Mouse (Mus musculus): ENCODE results near the gene Wdr27.
"Not testable (repeated sequence)": the region's sequence is repeated elsewhere in the genome, so short reads cannot be mapped to it uniquely, and the experiment has no call there.

Wdr27 gene

DNA sequence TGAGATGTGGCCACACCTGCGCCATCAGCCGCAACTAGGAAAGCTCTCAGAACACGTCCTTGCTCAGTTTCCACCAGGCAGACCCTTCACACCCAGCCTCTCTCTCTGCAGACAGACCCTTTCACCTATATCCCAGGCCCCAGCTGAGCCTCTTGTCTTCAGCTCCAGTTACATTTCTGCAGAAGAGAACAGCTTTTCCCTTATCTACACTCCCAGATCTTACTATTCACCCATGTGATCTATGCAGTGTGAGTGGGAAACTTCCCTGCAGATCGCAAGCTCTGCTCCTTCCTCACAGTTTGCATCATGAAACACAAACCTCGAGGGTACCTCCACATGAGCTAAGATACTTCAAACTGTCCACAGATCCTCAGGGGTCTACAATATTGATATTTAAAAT lies 11.5 kb downstream of the Wdr27 start:
- no peak for DNase-seq (ENCODE audit: low spot score in 2 of 2)

DNA sequence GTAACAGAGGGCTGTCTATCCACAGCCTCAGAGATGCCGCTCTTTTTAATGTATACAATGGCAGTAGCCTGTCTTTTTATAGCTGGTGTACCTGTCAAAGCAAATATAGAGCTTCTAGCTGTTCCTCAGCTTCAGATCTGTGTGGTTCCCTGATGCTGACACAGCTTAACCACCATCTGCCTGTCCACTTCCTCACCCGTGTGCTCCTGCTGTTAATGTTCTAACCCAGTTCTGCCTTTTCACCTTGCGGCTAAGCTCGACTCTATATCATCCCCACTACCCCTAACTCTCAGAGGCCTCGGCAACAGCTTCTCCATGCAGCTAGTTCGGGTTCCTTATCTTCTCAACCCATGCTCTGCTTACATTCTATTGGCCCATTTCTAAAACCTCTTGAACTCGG lies 12.3 kb downstream of the Wdr27 start:
- DNase-seq (ENCODE audit: low spot score in 2 of 2) = no peak

DNA sequence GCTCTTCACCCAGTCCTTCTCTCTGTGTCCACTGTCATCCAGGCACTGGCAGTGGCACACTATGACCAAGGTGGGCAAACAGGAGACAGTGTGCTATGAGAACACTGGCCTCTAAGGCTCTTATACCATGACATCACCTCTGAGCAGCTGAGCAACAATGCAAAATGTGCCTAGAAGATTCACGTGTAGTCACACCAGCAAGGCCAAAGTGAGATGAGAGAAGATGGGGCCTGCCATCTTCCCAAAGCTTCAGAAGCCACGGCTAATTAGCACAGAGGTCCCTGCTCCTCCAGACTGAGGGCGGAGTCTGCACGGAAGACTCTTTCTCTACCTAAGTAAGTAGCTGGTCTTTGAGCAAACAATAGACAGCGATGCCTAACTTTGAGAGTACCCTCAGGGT lies 14.3 kb downstream of the Wdr27 start:
- DNase-seq (ENCODE audit: low spot score in 2 of 2) = no peak

DNA sequence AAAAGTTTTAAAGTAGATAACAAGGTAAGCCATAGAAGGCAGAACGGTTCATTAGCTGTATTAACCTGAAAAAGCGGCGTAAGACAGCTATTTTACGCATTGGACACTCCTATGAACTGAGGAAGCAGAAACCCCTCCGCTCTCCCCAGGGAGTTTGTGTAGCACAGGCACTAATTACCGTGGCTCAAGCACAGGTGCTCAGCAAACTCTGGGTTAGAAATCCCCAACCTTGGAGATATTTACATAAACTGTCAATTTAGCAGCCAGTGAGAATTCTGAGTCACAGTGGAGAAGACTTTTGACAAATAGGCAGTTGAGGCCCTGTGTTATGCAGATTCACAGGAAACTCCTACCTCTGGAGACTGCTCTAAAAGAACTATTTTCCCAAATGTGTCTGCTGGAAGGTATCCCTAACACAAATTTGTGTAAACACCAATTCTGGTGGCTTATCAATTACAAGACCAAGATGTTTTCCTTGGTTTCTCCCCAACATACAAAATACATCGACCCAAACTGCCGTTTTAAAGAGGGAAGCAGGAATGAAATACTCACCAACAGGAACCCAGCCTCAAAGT lies 15.2 kb downstream of the Wdr27 start:
- DNase-seq (ENCODE audit: low spot score in 2 of 2) = no peak

DNA sequence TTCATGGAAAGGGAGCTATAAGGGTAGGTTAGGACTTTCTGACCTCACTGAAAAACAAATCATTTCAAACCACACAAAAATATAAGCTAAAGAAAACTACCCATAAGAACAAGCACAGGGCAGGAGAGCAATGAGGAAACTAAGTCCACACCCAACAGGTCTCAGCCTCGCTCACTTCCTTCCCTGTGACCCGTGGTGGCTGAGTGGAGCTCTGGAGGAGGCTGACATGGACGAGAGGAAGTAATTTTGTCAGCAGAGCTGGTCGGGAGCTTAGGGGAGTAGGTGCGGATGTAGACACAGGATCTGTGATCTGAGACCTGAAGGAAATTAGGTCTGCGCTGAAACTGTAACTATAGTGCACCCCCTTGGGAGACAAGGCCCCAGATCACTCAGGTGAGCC lies 21.4 kb downstream of the Wdr27 start:
- no peak for DNase-seq (ENCODE audit: low spot score in 2 of 2)

DNA sequence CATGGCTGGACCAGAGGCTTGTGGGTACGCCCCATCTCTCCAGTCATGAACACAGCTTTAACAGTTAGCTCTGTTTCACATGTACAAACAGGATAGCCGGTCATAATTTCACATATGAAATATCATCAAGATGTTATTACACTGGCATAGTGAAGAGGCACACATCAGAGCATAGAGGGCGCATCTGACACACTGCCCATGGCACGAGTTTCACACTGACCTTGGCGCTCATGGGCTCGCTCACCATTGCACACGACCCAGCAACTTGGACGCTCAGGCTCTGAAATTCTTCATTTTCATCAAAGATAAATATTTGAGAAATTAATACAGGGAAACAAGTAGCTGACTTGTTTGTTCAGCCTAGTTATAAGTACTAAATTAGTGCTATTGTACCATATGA lies 25.1 kb downstream of the Wdr27 start:
- no peak for DNase-seq (ENCODE audit: low spot score in 2 of 2)

DNA sequence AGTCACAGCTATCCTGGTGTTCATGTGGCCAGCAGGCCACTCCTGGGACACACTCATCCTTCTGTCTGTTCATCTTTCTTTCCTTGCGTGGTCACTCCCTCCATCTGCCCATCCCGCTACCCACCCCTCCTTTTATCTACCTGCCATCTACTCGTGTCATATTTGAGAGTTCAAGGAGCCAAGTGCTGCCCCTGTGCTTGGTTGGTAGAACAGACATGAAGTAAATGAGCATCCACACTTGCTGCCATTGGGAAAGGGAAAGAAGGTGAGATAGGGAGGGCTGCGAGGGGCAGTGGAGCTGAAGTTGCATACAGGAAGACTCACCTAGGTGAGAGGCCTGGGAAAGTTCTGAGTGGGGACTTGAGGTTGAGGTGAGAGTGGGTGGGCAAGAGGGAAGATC lies 28.6 kb downstream of the Wdr27 start:
- DNase-seq (ENCODE audit: low spot score in 2 of 2) = no peak

DNA sequence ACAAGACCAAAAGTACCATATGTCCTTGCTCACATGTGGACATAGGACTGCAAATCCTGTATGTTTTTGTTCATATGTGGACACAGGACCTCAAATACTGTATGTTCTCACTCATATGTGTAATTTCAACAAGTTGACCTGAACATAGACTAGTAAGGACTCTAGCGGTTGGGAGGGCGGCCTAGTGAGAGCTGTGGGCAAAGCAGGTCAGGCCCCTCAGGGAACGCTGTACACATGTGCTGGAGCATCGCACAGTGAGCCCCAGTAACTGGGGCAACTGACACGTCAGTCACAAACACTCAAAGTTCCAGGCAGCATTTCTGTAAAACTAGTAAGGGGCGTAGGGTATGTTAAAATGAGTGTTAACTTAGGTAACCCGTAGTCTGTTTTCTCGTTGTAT lies 30.0 kb downstream of the Wdr27 start:
- DNase-seq (ENCODE audit: low spot score in 2 of 2) = no peak

DNA sequence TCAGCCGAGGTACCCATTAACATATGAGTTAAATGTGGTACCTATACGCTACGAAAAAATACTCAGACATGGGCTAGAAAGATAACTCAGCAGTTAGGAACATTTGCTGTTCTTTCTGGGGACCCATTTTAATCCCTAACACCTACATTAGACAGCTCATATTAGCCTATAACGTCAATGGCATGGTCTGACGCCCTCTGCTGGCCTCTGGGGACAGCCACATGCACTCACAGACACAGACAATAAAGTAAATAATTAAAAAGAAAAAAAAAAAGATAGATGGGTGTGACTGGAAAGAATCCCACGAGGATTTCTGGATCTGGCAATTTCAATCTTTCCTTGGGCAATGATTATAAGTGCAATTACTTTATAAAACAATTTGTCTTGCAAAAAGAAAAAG lies 30.5 kb downstream of the Wdr27 start:
- DNase-seq (ENCODE audit: low spot score in 2 of 2) = no peak

DNA sequence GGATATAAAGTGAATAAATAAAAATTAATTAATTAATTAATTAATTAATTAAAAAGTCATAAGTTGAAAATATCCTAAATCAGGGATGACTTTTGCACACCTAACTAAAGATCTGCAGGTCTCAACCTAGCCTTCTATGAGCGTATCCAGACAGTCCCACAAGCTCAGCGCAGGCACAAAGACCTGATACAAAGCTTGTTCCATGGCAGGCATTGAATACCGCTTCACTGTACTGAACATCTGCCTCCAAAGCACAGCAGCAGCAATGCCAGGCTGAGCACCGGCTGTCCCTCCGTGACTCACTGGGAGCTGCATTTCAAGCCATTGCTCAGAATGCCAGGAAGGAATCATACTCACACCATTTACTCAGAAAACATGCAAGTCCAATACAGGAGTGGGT lies 32.2 kb downstream of the Wdr27 start:
- no peak for DNase-seq (ENCODE audit: low spot score in 2 of 2)

DNA sequence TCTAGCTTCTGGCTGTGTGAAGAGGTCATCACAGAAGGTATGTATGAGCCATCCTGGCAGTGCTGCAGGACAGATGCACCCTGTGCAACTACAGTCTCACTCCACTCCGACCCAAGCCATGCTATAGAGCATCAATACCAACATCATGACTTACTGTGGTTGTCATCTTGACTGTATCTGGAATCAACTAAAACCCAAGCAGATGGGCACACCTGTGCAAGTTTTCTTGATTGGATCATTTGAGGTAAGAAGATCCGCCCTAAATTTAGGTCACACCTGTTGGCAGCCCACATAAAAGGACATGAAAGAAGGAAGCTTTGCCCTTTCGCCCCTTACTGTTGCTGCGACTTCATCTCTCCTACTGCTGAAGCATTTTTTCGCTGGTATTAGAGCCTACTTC lies 33.6 kb downstream of the Wdr27 start:
- DNase-seq (ENCODE audit: low spot score in 2 of 2) = no peak

DNA sequence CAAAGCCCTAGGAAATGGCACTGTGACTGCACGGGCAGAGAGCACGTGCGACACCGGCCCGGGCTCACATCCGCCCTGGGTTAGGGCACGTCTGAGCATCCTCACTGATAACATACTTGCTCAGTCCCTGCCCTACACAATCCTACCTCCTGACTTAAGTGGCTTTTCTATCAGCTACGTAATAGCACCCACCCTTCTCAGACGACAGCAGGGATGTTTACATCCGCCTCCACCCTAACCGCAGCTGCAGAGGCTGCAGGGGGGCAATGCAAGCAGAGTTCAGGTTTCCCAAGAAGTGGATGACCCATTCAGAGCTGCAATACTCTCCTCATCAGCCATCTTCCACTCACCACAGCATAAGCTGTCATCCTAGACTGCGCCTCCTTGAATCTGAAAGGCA lies 35.8 kb downstream of the Wdr27 start:
- no peak for DNase-seq (ENCODE audit: low spot score in 2 of 2)

DNA sequence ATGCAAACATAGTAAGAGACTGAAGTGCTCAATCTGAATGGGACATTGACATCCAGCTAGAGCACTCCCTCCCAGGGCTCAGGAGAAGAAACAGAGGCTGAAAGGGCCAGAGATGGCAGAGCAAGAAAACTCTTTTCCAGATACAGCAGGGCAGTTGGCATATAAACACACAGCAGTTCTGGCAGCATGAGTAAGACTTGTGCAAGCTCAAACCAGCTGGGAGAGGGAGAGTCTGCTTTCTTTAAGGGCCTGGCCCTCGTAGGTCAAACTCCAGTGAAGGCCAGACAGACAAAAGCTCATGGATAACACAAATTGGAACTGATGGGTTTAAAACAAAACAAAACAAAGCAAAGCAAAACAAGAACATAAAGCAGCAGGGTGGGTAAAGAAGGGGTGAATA lies 36.3 kb downstream of the Wdr27 start:
- no peak for DNase-seq (ENCODE audit: low spot score in 2 of 2)

DNA sequence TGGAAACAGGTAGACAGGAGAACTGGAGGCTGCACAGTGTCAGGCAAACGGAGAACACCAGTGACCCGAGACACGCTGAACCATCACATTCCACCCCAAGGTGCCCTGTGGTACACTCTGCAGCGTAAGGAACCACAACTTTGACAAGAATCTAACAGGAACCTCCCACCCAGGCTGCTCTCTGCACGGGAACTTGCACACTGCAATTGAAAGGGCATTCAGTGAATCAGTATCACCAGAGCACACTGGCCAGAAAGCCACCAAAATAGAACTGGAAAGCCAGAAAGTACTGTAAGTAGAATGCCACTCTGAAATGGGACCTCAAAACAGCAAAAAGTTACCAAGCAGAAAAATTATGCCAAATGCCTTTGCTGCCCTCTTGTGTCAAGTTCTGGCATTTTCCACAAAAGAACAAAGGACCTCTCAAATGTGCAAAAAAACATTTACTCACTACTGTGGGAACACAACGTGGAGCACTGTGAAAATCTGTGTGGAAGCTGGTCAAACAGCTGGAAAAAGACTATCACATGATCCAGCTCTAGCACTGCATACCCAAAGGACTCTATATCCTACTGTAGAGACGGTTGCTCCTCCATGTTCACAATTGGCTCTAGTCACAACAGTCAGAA lies 38.2 kb downstream of the Wdr27 start:
- DNase-seq (ENCODE audit: low spot score in 2 of 2) = peak; percentile 79 to 87

DNA sequence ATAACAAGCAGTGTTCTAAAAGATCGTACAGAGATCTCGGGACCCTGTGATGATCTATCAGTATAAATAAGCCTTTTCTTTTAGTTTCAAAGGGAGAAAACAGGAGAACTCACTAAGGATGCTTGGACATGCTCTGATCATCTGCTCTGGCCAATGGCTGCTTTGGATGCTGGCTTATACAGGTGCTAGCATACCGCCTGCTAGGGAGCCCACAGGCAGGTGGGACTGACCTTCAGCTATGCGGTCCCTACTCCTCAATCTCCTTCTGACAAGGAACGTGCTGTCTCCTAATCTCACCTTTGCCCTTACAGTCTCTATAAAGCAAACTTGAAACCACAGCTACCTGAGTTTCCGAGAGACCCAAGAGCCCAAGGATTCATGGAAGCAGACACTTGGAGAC lies 38.8 kb downstream of the Wdr27 start:
- no peak for DNase-seq (ENCODE audit: low spot score in 2 of 2)

DNA sequence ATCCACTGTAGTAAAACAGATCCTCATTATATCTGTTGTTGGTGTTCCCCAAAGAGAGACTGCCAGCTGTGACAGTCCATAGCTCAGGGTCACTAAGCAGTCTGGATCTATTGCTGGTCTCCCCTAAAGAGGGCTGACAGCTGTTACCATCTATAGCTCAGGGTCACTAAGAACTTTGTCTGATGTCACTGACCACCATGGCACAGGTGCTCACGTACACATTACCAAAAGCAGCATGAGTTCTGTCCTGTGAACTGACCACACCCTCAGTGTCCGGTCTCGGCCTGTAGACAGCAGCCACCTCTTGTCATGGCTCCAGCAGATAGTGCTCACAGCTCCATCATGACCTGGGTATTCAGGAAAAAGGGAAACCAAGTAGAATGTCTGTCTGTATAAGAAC lies 39.7 kb downstream of the Wdr27 start:
- no peak for DNase-seq (ENCODE audit: low spot score in 2 of 2)

DNA sequence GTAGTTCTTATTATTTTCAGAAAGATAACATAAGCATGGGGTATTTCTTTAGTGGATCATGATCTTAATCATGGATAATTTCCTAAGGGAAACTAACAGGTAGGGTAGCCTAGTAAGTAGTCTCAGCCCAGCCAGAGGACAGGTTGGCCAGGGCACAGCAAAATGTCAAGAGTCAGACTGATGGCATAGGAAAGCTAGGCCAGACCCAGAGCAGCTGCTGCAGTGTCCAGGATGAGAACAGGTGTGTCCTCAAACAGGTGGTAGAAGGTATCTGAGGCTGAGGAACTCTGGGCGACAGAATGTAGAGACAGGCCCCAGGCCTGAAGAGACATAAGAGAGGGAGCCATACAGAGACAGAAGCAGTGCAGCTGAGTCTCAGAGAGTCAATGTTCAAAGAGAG lies 44.0 kb downstream of the Wdr27 start:
- DNase-seq (ENCODE audit: low spot score in 2 of 2) = no peak

DNA sequence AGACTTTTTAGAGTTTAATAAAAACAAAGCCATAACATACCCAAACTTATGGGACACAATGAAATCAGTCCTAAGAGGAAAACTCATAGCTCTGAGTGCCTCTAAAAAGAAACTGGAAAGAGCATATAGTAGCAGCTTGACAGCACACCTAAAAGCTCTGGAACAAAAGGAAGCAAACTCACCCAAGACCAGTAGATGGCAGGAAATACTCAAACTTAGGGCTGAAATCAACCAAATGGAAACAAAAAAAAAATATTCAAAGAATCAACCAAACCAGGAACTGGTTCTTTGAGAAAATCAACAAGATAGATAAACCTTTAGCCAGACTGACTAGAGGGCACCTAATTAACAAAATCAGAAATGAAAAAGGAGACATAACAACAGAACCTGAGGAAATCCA lies 47.9 kb downstream of the Wdr27 start:
- DNase-seq (ENCODE audit: low spot score in 2 of 2) = not testable (repeated sequence)

DNA sequence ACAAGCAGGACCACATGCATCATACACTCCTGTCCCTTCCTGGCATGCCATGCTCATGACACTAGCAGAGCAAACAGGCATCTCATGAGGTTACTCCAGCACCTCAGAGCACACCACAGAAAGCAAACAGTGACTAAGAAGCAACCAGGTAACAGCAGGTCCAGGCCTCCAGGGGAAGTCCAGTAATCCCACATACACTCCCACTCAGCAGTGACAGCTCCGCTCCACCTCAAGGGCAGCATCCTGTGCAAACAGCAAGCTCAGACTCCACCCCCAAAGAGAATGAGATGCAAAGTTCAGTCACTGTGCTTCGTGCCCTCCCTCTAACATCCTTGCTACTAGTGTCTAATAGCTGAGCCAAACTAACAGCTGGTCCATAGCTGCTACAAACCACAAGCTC lies 56.0 kb downstream of the Wdr27 start:
- no peak for DNase-seq (ENCODE audit: low spot score in 2 of 2)

DNA sequence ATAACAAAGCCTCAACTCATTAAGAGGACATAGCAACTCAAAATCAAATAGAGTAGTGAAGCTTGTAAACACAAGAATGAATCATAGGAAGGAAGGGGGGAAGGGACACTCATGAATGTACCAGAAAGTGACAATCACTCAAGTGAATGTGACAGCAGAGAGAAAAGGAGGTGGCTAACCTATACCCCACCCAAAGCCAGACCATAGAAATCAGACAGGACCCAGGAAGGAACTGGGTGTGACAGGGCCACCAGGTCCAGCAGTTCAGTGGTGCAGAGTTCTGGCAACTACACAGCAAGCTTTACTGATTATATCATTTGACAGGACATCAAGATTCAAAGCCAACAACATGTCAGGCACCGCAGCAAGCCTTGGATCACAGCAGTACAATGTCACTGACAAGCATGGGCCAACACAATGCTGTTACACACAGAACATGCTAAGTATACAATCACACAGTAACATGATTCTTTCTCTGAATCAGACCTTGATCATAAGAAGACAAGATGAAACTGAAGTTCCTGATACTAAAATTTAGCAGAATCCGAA lies 68.2 kb downstream of the Wdr27 start:
- no peak for DNase-seq (ENCODE audit: low spot score in 2 of 2)

DNA sequence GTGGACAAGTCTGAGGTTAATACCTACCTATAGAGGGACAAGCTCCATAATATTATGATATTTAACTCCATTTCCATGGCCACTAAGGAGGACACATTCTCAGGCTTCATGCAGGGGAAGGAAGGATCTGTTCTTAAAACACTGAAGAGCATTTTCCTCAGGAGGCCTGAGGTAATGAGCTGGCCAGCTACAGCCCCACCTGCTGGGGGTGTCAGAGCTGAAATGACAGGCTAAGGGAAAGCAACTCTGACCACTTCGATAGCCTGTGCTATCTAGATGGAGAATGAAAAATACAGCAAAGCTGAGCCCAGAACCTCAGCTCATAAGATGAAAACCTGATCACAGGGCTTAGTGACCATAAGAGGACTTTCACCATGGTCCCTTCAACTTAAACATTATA lies 82.7 kb downstream of the Wdr27 start:
- no peak for DNase-seq (ENCODE audit: low spot score in 2 of 2)

DNA sequence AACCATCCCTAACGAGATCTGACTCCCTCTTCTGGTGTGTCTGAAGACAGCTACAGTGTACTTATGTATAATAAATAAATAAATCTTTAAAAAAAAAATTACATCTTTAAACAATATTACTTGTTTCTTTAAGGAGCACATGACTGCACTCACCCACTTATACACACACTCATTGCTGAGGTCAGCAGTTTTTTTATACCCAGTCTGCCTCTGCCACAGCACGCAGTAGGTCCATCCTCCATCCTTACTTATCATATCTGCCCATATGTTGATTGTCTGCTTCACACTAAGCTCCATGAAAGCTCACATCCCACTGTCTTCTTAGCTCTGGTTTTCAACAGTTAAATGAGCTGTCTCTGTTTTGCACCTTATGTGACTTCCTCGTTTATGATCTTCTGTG lies 95.2 kb downstream of the Wdr27 start:
- no peak for DNase-seq (ENCODE audit: low spot score in 2 of 2)

DNA sequence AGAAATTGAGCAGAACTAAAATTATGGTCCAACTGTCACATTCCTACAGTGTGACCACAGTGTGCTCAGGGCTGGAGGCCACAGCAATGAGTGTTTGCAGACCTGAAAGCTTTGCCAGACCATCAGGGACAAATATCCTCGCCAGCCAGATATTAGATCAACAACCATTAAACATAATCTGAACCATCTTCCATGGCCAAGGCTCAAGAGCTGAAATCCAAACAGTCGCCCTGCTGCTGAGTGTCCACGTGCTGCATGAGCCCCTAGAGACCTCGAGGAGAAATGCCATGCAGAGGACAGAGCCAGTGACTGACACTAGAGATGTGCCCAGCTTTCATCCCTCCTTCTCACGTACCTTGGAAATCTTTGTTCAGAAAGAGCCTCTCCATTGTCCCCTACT lies 96.1 kb downstream of the Wdr27 start:
- no peak for DNase-seq (ENCODE audit: low spot score in 2 of 2)

DNA sequence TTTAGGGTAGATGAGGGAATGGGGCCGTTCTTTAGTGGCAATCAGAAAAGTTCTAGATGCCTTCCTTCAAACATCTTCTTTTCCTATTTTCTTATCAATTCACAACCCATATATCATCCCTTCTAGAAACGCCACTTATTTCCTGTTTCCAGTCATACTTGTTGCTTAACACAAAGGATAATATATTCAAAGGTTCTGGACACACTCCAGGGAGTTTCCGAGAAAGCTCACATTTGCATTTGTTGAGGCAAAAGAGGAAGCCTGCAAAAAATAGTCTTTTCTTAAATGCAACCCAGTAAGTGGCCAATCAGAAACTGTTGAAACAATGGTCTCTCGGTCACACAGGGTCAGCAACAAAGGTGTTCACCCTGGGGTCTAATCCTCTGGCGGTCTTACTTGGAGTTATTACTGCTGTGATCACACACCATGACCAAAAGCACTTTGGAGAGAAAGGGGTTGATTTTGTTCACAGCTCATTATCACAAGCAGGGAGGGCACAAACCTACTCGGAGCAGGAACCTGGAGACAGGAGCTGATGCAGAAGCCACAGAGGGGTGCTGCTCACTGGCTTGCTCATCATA lies 116.2 kb downstream of the Wdr27 start:
- peak; percentile 30 to 41 for DNase-seq (ENCODE audit: low spot score in 2 of 2)

All from right cerebral cortex, postnatal 10 days (tissue).